Mouse (Mus musculus): ENCODE measurements around the gene Kif21b. TPM values are rescaled to one million over a fixed set of nuclear protein-coding genes. Genes with fewer than 3 reads are reported as not detected.

Kif21b gene
- polyA plus RNA-seq (2014; fragmentation: Nextera tagmentation; extraction: Ambion mirVana), result 16.4 and 19.1 TPM in 2 replicates

- DNase-seq (ENCODE audit: low spot score) (peak; percentile 97), ATAC-seq (replicated peaks; ENCODE audit: low FRiP score) (peak; percentile 93)
- H3K27ac ChIP-seq (ENCODE audit: low read depth, low read length), result peak within 1 kb of the TSS; percentile 66; the same call in 1 of the 2 replicates
- H3K4me3 ChIP-seq (ENCODE audit: low read depth, low read length), result peak within 1 kb of the TSS; percentile 75
- no peaks in the 10 kb centered on the region for H3K36me3 ChIP-seq (ENCODE audit: control insufficient read depth, insufficient read depth, low read length)
- peak within 1 kb of the TSS; percentile 88 for H3K4me2 ChIP-seq (ENCODE audit: low read depth, low read length, severe bottlenecking)
- no peaks in the 10 kb centered on the region for H3K9me3 ChIP-seq (ENCODE audit: control insufficient read depth, low read length)
- WGBS, result 1% methylated on average over 42 of the region's 42 CpGs
- peak within 1 kb of the TSS; percentile 86 for H3K9ac ChIP-seq (ENCODE audit: low read length)
- peaks cover 2% of the 10 kb centered on the region for H3K27me3 ChIP-seq (ENCODE audit: control insufficient read depth, insufficient read depth, low read length)
- H3K4me1 ChIP-seq (replicated peaks; ENCODE audit: control insufficient read depth, insufficient read depth, low read length), result peaks cover 13% of the 10 kb centered on the region
Measured at GRCm38 (mm10) chr1:136130951-136131558, at the start of gene Kif21b. Kif21b (plus strand) TSS chr1:136131389.

DNA sequence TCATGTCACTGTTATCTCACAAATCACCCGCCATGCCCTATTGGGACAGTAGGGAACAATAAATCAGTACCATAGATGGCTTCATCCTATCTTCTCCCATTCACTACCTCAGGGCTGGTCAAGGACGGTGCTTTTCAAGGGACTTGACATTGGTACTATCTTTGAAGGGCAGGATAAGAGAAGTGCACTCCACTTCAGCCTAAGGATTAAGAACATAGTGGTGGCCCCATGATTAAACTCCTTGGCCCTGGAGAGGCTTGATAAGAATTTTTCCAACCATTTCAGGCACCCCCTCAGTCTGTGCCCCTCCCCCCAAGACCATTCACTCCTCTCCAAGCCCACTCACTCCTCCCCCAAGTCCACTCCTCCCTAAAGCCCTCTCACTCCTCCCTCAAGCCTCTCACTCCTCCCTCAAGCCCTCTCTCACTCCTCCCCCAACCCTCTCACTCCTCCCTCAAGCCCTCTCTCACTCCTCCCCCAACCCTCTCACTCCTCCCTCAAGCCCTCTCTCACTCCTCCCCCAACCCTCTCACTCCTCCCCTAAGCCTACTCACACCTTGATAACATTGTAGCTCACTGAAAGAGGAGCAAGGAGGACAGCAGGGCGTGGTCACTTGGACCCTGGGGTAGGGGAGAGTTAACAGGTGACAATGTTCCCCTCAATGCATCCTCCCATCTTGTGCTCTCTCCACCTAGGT lies 45.1 kb upstream of the Kif21b start:
- Histone ChIP-seq H3K4me1 (replicated peaks; ENCODE audit: control insufficient read depth, insufficient read depth, low read length) (no peaks in the 10 kb centered on the region), H3K27ac (ENCODE audit: low read depth, low read length) (no peak overlapping the region), H3K36me3 (ENCODE audit: control insufficient read depth, insufficient read depth, low read length) (no peaks in the 10 kb centered on the region), H3K4me2 (ENCODE audit: low read depth, low read length, severe bottlenecking) (no peak overlapping the region), H3K9me3 (ENCODE audit: control insufficient read depth, low read length) (0 out of 2 replicates have a peak, but pooled peaks cover 2% of the 10 kb centered on the region), H3K4me3 (ENCODE audit: low read depth, low read length) (no peak overlapping the region), H3K9ac (ENCODE audit: low read length) (no peak overlapping the region), H3K27me3 (ENCODE audit: control insufficient read depth, insufficient read depth, low read length) (no peaks in the 10 kb centered on the region)
- WGBS, result 92% methylated on average over 3 of the region's 3 CpGs
- DNase-seq (ENCODE audit: low spot score) (no peak), ATAC-seq (replicated peaks; ENCODE audit: low FRiP score) (no peak)

- no peaks in the 10 kb centered on the region for H3K36me3 ChIP-seq (ENCODE audit: control insufficient read depth, insufficient read depth, low read length)
- no peak overlapping the region for H3K4me2 ChIP-seq (ENCODE audit: low read depth, low read length, severe bottlenecking)
- no peaks in the 10 kb centered on the region for H3K9me3 ChIP-seq (ENCODE audit: control insufficient read depth, low read length)
- H3K4me1 ChIP-seq (replicated peaks; ENCODE audit: control insufficient read depth, insufficient read depth, low read length), result no peaks in the 10 kb centered on the region
- ATAC-seq (replicated peaks; ENCODE audit: low FRiP score), result no peak
- H3K9ac ChIP-seq (ENCODE audit: low read length), result no peak overlapping the region
- WGBS, result 82% methylated on average over 9 of the region's 9 CpGs
- no peak for DNase-seq (ENCODE audit: low spot score)
- no peak overlapping the region for H3K27ac ChIP-seq (ENCODE audit: low read depth, low read length)
- no peak overlapping the region for H3K4me3 ChIP-seq (ENCODE audit: low read depth, low read length)
- no peaks in the 10 kb centered on the region for H3K27me3 ChIP-seq (ENCODE audit: control insufficient read depth, insufficient read depth, low read length)
Measured at GRCm38 (mm10) chr1:136089368-136090165, 41.6 kb upstream of the Kif21b start.

DNA sequence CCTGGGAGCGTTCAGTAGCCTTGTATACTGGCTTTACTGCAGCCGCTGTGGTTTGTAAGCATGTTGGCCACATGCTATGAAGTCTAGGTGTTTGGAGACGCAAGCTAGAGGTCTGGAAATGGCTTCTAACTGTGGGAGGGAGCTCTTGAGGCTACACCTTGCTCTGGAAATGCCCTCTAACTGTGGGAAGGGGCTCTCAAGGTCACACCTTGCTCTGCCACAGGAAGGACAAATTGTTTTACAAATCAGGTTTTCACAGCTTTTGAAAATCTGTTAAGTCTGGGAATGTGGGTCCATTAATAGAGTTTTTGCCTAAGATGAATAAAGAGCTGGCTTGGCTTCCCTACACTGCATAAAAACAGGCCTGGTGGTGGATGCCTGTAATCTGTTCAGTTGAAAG lies 37.5 kb upstream of the Kif21b start:
- H3K4me3 ChIP-seq (ENCODE audit: low read depth, low read length), result no peak overlapping the region
- H3K9ac ChIP-seq (ENCODE audit: low read length), result no peak overlapping the region
- no peak overlapping the region for H3K4me2 ChIP-seq (ENCODE audit: low read depth, low read length, severe bottlenecking)
- H3K4me1 ChIP-seq (replicated peaks; ENCODE audit: control insufficient read depth, insufficient read depth, low read length), result no peaks in the 10 kb centered on the region
- DNase-seq (ENCODE audit: low spot score) (no peak), ATAC-seq (replicated peaks; ENCODE audit: low FRiP score) (no peak)
- WGBS, result 79% methylated on average over 3 of the region's 3 CpGs
- no peaks in the 10 kb centered on the region for H3K9me3 ChIP-seq (ENCODE audit: control insufficient read depth, low read length)
- H3K36me3 ChIP-seq (ENCODE audit: control insufficient read depth, insufficient read depth, low read length), result no peaks in the 10 kb centered on the region
- H3K27ac ChIP-seq (ENCODE audit: low read depth, low read length), result no peak overlapping the region
- no peaks in the 10 kb centered on the region for H3K27me3 ChIP-seq (ENCODE audit: control insufficient read depth, insufficient read depth, low read length)

GRCm38 (mm10) chr1:136094807-136095206 lies 36.4 kb upstream of the Kif21b start:
- Histone ChIP-seq H3K4me1 (replicated peaks; ENCODE audit: control insufficient read depth, insufficient read depth, low read length) (no peaks in the 10 kb centered on the region), H3K9ac (ENCODE audit: low read length) (no peak overlapping the region), H3K36me3 (ENCODE audit: control insufficient read depth, insufficient read depth, low read length) (no peaks in the 10 kb centered on the region), H3K27ac (ENCODE audit: low read depth, low read length) (no peak overlapping the region), H3K9me3 (ENCODE audit: control insufficient read depth, low read length) (no peaks in the 10 kb centered on the region), H3K4me3 (ENCODE audit: low read depth, low read length) (no peak overlapping the region), H3K27me3 (ENCODE audit: control insufficient read depth, insufficient read depth, low read length) (no peaks in the 10 kb centered on the region), H3K4me2 (ENCODE audit: low read depth, low read length, severe bottlenecking) (no peak overlapping the region)
- WGBS, result 82% methylated on average over 5 of the region's 5 CpGs
- DNase-seq (ENCODE audit: low spot score) (no peak), ATAC-seq (replicated peaks; ENCODE audit: low FRiP score) (no peak)

DNA sequence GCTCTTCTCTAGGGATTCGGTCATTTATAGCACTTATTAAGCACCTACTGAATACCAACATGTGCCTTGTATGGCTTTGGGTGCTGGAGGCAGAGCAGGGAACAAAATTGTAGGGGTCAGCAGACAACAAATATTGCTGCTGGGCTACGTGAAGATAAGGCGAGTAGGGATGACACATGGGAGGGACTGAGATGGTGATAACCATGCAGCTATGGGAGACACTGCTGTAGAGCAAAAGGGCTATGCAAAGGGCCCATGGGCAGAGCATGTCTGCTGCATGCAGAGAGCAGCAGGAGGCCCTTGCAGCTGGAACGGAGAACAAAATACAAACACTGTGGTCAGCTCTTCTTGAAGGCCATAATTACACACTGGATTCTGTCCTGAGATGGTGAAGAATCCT lies 29.1 kb upstream of the Kif21b start:
- no peak overlapping the region for H3K27ac ChIP-seq (ENCODE audit: low read depth, low read length)
- no peak for ATAC-seq (replicated peaks; ENCODE audit: low FRiP score)
- no peak overlapping the region for H3K4me2 ChIP-seq (ENCODE audit: low read depth, low read length, severe bottlenecking)
- no peak overlapping the region for H3K9ac ChIP-seq (ENCODE audit: low read length)
- no peaks in the 10 kb centered on the region for H3K36me3 ChIP-seq (ENCODE audit: control insufficient read depth, insufficient read depth, low read length)
- H3K9me3 ChIP-seq (ENCODE audit: control insufficient read depth, low read length), result no peaks in the 10 kb centered on the region
- 0 out of 2 replicates have a peak, but pooled peaks cover 2% of the 10 kb centered on the region for H3K4me1 ChIP-seq (replicated peaks; ENCODE audit: control insufficient read depth, insufficient read depth, low read length)
- 73% methylated on average over 4 of the region's 4 CpGs for WGBS
- H3K27me3 ChIP-seq (ENCODE audit: control insufficient read depth, insufficient read depth, low read length), result no peaks in the 10 kb centered on the region
- no peak overlapping the region for H3K4me3 ChIP-seq (ENCODE audit: low read depth, low read length)
- DNase-seq (ENCODE audit: low spot score), result no peak

DNA sequence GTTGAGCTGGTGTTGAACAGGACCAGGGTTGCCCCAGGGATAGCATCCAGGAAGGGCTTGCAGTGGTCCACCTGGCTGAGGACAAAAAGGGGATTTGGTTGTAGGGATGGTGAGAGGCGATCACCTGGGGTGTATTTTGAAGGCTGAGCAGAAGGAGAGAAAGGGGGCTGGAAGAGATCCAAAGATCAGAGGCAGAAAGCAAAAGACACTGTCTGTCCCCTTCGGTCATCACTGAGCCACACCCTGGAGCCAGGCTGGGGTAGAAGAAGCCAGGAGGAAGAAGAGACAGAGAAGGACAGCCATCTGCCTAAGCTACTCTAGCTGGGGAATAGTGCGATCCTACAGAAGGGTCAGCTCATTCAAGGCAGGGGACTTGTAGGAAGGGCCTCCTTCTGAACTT lies 28.6 kb upstream of the Kif21b start:
- Histone ChIP-seq H3K27ac (ENCODE audit: low read depth, low read length) (no peak overlapping the region), H3K4me3 (ENCODE audit: low read depth, low read length) (no peak overlapping the region), H3K9me3 (ENCODE audit: control insufficient read depth, low read length) (no peaks in the 10 kb centered on the region), H3K4me1 (replicated peaks; ENCODE audit: control insufficient read depth, insufficient read depth, low read length) (0 out of 2 replicates have a peak, but pooled peaks cover 2% of the 10 kb centered on the region), H3K27me3 (ENCODE audit: control insufficient read depth, insufficient read depth, low read length) (no peaks in the 10 kb centered on the region), H3K36me3 (ENCODE audit: control insufficient read depth, insufficient read depth, low read length) (no peaks in the 10 kb centered on the region), H3K4me2 (ENCODE audit: low read depth, low read length, severe bottlenecking) (no peak overlapping the region), H3K9ac (ENCODE audit: low read length) (no peak overlapping the region)
- no peak for DNase-seq (ENCODE audit: low spot score)
- 82% methylated on average over 3 of the region's 3 CpGs for WGBS
- ATAC-seq (replicated peaks; ENCODE audit: low FRiP score), result no peak

GRCm38 (mm10) chr1:136102981-136103380 lies 28.2 kb upstream of the Kif21b start:
- no peaks in the 10 kb centered on the region for H3K36me3 ChIP-seq (ENCODE audit: control insufficient read depth, insufficient read depth, low read length)
- no peak for DNase-seq (ENCODE audit: low spot score)
- WGBS, result 83% methylated on average over 2 of the region's 2 CpGs

More at GRCm38 (mm10) chr1:136102981-136103380, 28.2 kb upstream of the Kif21b start:
- H3K9ac ChIP-seq (ENCODE audit: low read length), result no peak overlapping the region
- no peak overlapping the region for H3K27ac ChIP-seq (ENCODE audit: low read depth, low read length)
- no peaks in the 10 kb centered on the region for H3K9me3 ChIP-seq (ENCODE audit: control insufficient read depth, low read length)
- ATAC-seq (replicated peaks; ENCODE audit: low FRiP score), result peak; percentile 56; the same call in 1 of the 2 replicates
- 0 out of 2 replicates have a peak, but pooled peaks cover 2% of the 10 kb centered on the region for H3K4me1 ChIP-seq (replicated peaks; ENCODE audit: control insufficient read depth, insufficient read depth, low read length)
- no peak overlapping the region for H3K4me3 ChIP-seq (ENCODE audit: low read depth, low read length)
- H3K4me2 ChIP-seq (ENCODE audit: low read depth, low read length, severe bottlenecking), result no peak overlapping the region
- no peaks in the 10 kb centered on the region for H3K27me3 ChIP-seq (ENCODE audit: control insufficient read depth, insufficient read depth, low read length)

All from forebrain, embryonic 11.5 days (tissue).